Mouse (Mus musculus) embryonic facial prominence, embryonic 11.5 days (tissue): ENCODE measurements around the gene Scrn1. TPM values are rescaled to one million over a fixed set of nuclear protein-coding genes. Genes with fewer than 3 reads are reported as not detected.
A peak's percentile ranks its signal among the peaks of the same experiment; 100 is the strongest.

Source experiments
- ATAC-seq: fragments of 200-750 bp; cut with Nextera tagmentation; replicated peaks from 2 replicates; pipeline ENCODE4 v1.8.0; 2017; ENCODE audit warnings: low read depth; ENCODE audit not compliant: insufficient number of reproducible peaks, low FRiP score, low TSS enrichment
- DNase-seq: peaks from one replicate; pipeline ENCODE4 v3.0.0-alpha.2; 2015; ENCODE audit warnings: low spot score
- H3K27ac ChIP-seq: fragments of 300-500 bp; sonication (generic); replicated peaks from 2 replicates; pipeline ENCODE4 v1.5.1; 2014; ENCODE audit warnings: mild to moderate bottlenecking, low read depth, low read length, control low read depth
- H3K27me3 ChIP-seq: fragments of 300-500 bp; sonication (generic); 2 replicates; pipeline ENCODE4 v1.6.1; 2014; ENCODE audit warnings: mild to moderate bottlenecking, low read length, moderate library complexity, mixed read lengths; ENCODE audit not compliant: control insufficient read depth, insufficient read depth
- H3K36me3 ChIP-seq: fragments of 300-500 bp; sonication (generic); replicated peaks from 2 replicates; pipeline ENCODE4 v1.6.1; 2014; ENCODE audit warnings: low read depth, mild to moderate bottlenecking, low read length, moderate library complexity, mixed read lengths; ENCODE audit not compliant: control insufficient read depth, insufficient read depth
- H3K4me1 ChIP-seq: fragments of 300-500 bp; sonication (generic); 2 replicates; pipeline ENCODE4 v1.6.1; 2014; ENCODE audit warnings: low read length, mixed read lengths; ENCODE audit not compliant: control insufficient read depth, insufficient read depth
- H3K4me2 ChIP-seq: fragments of 300-500 bp; sonication (generic); 2 replicates; pipeline ENCODE4 v1.6.1; 2014; ENCODE audit warnings: low read depth, mild to moderate bottlenecking, control low read depth, low read length, moderate library complexity
- H3K4me3 ChIP-seq: fragments of 300-500 bp; sonication (generic); 2 replicates; pipeline ENCODE4 v1.5.1; 2014; ENCODE audit warnings: low read depth, low read length, control low read depth
- H3K9ac ChIP-seq: fragments of 300-500 bp; sonication (generic); replicated peaks from 2 replicates; pipeline ENCODE4 v1.6.1; 2014; ENCODE audit warnings: mild to moderate bottlenecking, control low read depth, low read length
- H3K9me3 ChIP-seq: fragments of 300-500 bp; sonication (generic); replicated peaks from 2 replicates; pipeline ENCODE4 v1.6.1; 2016; ENCODE audit warnings: mild to moderate bottlenecking, low read length, inconsistent platforms, mixed read lengths; ENCODE audit not compliant: control insufficient read depth
- WGBS: fragments of 180-500 bp; shearing (Covaris S2); extraction: QIAGEN DNeasy Blood & Tissue Kit; methylation state at CpG from one replicate; pipeline ENCODE4 v1.1.7; 2014; 5-methylcytosine and 5-hydroxymethylcytosine counted together
- polyA plus RNA-seq: library from polyadenylated mRNA; unstranded; fragments of >200 nt; fragmentation: Nextera tagmentation; extraction: Ambion mirVana; gene quantifications from 2 replicates; pipeline ENCODE4 v1.2.1, GENCODE M21; 2014

Scrn1 gene
- polyA plus RNA-seq, 1 experiment from 2014 or later = 25.4 TPM

DNA sequence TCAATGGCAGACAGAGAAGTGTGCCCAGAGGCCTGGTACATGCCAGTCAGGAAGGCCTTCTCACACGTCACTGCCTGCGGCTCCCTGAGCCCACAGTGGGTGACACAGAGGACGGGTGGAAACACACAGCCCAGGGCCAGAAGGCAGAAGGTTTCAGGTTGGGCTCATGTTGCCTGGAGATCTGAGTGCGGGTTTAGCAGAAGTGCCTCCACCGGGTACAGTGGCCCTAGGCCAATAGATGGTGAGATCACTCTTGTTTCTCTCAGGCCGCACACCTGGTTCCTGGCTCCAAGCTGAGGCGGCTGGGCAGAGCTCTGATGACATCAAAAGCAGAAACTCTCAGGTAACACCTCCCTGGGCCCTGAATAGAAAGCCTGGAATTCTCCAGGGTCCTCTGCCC, 70.1 kb downstream of the Scrn1 start:
- no peak overlapping the region for H3K4me2 ChIP-seq
- no peaks in the 10 kb centered on the region for H3K9me3 ChIP-seq
- H3K27ac ChIP-seq = no peak overlapping the region
- ATAC-seq (no peak), DNase-seq (no peak)
- WGBS = 71% methylated on average over 7 of the region's 7 CpGs
- H3K4me1 ChIP-seq = no peaks in the 10 kb centered on the region; the same call in 1 of the 2 replicates
- no peak overlapping the region for H3K4me3 ChIP-seq
- no peak overlapping the region for H3K9ac ChIP-seq
- H3K27me3 ChIP-seq = no peaks in the 10 kb centered on the region
- H3K36me3 ChIP-seq = no peaks in the 10 kb centered on the region

DNA sequence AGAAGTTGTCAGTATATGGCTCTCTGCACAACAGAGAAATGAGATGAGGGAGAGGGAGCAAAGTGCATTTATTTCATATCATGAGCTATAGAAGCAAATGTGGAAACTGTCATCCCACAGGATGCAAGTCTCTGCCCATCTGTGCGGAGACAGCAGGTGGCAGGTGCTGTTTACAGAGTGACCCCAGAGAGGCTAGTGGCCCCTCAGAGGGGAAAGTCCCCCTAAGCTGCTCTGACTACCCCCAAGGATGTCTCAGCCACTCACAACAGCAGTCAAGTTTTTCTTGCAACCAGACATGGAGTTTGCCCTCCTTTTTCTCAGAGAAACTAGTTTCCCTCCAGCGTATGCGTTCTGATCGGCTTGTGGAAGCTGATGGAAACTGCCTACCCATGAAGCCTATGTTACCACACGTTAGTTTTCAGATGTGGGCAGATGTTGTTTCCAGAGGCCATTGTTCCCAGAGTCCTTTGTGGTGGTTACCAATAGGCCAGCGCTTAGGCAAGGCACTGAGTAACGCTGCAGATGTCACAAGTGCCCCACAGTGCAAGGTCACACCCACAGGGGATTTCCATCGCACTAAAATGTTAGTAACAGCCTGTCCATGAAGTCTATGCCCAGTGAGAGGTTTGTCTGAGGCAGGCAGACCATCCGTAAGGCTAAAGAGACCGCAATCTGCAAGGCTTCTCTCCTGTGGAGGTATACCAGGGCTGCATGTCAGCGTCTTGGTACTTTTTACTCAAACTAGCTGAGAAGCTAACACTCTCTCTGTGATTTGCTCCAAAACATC, 71.5 kb downstream of the Scrn1 start:
- H3K4me3 ChIP-seq = no peak overlapping the region
- H3K9ac ChIP-seq = no peak overlapping the region
- no peak for DNase-seq
- no peak overlapping the region for H3K27ac ChIP-seq
- H3K36me3 ChIP-seq = no peaks in the 10 kb centered on the region
- no peaks in the 10 kb centered on the region for H3K9me3 ChIP-seq
- no peak overlapping the region for H3K4me2 ChIP-seq
- H3K27me3 ChIP-seq = no peaks in the 10 kb centered on the region
- H3K4me1 ChIP-seq = no peaks in the 10 kb centered on the region; the same call in 1 of the 2 replicates
- WGBS = 68% methylated on average over 11 of the region's 11 CpGs
- ATAC-seq = no peak

DNA sequence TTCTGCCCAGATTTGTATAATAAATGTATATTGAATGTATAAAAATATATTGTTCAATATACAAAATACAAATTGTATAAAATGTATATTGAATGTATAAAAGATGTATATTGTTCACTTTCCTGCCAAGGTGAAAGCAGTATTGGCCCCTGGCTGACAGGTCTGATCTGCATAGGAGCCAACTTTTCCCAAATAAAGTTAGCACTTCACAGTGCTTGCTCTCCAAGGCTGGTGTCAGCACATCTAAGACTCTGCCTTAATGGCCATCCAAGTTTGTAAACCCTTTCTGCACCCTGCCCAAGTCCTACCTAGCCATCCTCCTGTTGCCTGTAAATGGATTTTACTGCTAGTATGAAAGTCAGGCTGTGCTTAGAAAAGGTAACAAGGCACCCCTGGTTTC, 72.2 kb downstream of the Scrn1 start:
- Histone ChIP-seq H3K4me3 (no peak overlapping the region), H3K27me3 (no peaks in the 10 kb centered on the region), H3K27ac (no peak overlapping the region), H3K4me2 (no peak overlapping the region), H3K9ac (no peak overlapping the region), H3K36me3 (no peaks in the 10 kb centered on the region), H3K4me1 (no peaks in the 10 kb centered on the region; the same call in 1 of the 2 replicates), H3K9me3 (no peaks in the 10 kb centered on the region)
- ATAC-seq = no peak
- no peak for DNase-seq

DNA sequence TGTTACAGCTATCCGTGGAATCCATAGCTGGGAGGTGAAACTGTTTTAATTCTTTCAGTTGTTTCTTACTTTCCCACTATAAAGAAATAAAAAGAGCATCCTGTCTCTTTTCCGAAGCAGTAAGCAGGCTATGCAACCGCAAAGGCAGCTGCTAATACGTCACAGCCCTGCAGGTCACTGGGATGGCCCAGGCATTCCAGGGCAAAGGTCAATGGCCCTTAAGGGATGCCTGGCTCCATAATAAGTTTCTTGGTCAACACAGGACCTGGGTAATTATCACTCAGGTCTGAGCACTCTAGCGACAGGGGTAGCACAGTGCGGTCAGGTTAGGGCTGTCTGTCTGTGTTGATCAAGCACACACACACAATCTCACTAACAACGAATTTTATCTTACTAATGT, 75.2 kb downstream of the Scrn1 start:
- H3K27me3 ChIP-seq = no peaks in the 10 kb centered on the region
- no peak overlapping the region for H3K9ac ChIP-seq
- H3K36me3 ChIP-seq = no peaks in the 10 kb centered on the region
- H3K9me3 ChIP-seq = no peaks in the 10 kb centered on the region
- DNase-seq = no peak
- no peak overlapping the region for H3K4me3 ChIP-seq
- H3K27ac ChIP-seq = no peak overlapping the region
- no peak overlapping the region for H3K4me2 ChIP-seq
- 36% methylated on average over 7 of the region's 7 CpGs for WGBS
- no peak for ATAC-seq
- no peaks in the 10 kb centered on the region; the same call in 1 of the 2 replicates for H3K4me1 ChIP-seq

DNA sequence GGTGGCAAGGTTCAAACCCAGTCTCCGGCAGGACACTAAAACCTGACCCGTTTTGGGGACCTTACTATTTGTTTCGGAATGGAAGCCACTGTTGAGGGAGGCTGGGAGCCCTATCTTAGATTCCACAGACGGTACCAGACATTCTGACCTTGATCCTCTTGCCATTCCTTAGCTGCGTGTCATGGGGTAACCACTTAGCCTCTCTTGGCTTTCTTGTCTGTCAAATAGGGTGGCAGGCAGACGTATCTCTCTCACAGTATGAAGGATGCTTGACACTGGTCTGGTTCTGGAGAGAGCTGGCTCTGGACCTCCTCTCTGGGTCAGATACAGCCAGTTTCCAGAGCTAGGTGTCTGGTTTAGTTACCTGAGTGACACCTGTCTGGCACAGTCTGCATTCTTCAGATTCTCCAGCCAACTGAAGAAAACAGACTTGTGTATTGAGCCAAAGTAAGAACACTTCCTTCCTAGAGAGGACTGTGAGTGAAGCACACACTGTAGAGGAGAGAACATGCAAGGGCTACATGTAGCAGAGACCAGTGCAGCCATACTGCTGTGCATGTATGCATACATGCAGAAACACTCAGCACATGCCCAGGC, 80.2 kb downstream of the Scrn1 start:
- Histone ChIP-seq H3K4me2 (peak overlapping the region; percentile 64), H3K4me3 (peak overlapping the region; percentile 24; the same call in 1 of the 2 replicates), H3K36me3 (no peaks in the 10 kb centered on the region), H3K27ac (no peak overlapping the region), H3K9me3 (no peaks in the 10 kb centered on the region), H3K27me3 (no peaks in the 10 kb centered on the region; the same call in 1 of the 2 replicates), H3K9ac (no peak overlapping the region), H3K4me1 (no peaks in the 10 kb centered on the region; the same call in 1 of the 2 replicates)
- 26% methylated on average over 6 of the region's 6 CpGs for WGBS
- ATAC-seq (no peak), DNase-seq (no peak)

DNA sequence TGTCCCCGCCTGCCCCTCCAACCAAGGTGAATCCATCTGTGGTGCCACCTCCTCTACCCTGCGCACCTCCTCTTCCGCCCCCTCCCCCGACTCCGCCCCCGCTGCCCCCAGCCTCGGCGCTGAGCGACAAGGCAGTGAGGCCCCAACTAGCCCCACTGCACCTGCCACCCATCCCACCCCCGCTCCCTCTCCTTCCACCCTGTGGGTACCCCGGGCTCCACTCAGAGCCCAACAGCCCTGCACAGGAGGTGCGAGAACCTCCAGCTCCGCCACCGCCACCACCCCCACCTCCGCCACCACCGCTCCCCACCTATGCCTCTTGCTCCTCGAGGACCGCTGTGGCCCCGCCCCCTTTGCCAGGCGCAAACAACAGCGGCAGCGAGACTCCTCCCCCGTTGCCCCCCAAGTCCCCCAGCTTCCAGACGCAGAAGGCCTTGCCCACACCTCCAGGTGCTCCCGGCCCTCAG, 80.8 kb downstream of the Scrn1 start:
- WGBS = 15% methylated on average over 20 of the region's 25 CpGs
- H3K27me3 ChIP-seq = no peaks in the 10 kb centered on the region; the same call in 1 of the 2 replicates

DNA sequence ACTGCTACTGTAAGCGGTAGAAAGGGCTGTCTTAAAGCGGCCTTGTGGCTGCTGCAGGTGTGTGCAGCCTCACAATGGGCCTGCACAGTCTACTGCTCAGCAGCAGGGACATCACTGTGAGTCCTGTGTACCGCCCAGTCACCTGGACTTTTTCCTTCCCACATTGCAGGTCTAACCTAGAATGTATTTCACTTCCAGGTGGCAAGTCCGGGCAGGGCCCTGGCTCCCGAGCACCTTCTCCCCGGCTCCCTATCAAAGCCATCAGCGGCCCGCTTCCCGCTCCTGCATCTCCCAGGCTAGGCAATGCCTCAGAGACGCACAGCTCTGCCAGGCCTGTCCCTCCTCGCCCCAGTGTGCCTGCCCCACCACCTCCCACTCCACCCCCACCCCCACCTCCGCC, 81.3 kb downstream of the Scrn1 start:
- DNase-seq (no peak), ATAC-seq (peak; percentile 73)
- Histone ChIP-seq H3K9me3 (no peaks in the 10 kb centered on the region), H3K4me1 (no peaks in the 10 kb centered on the region; the same call in 1 of the 2 replicates), H3K9ac (no peak overlapping the region), H3K27ac (no peak overlapping the region), H3K27me3 (no peaks in the 10 kb centered on the region; the same call in 1 of the 2 replicates), H3K4me3 (peak overlapping the region; percentile 24), H3K36me3 (no peaks in the 10 kb centered on the region), H3K4me2 (peak overlapping the region; percentile 64)
- 15% methylated on average over 12 of the region's 12 CpGs for WGBS

More for the DNA sequence above, 80.8 kb downstream of the Scrn1 start:
- H3K9ac ChIP-seq = peak overlapping the region; percentile 33; the same call in 1 of the 2 replicates
- DNase-seq (no peak), ATAC-seq (peak; percentile 66)
- no peak overlapping the region for H3K27ac ChIP-seq
- H3K4me1 ChIP-seq = no peaks in the 10 kb centered on the region; the same call in 1 of the 2 replicates
- peak overlapping the region; percentile 24 for H3K4me3 ChIP-seq
- peak overlapping the region; percentile 64 for H3K4me2 ChIP-seq
- no peaks in the 10 kb centered on the region for H3K36me3 ChIP-seq
- H3K9me3 ChIP-seq = no peaks in the 10 kb centered on the region
